Mouse (Mus musculus): ENCODE results near the gene Tfap2b.

GRCm38 (mm10) chr1:19236051-19236450 lies 27.3 kb downstream of the Tfap2b start:
- TF ChIP-seq GATA1 (IDR thresholded peaks at IDR 0.05; ENCODE audit: borderline replicate concordance, low read length) (no peak), FLI1 (IDR thresholded peaks at IDR 0.05; ENCODE audit: low read length) (no peak)

All from megakaryocyte, embryonic 14.5 days (primary cell).